Mouse (Mus musculus): ENCODE measurements around the gene Plekhg1. TPM values are rescaled to one million over a fixed set of nuclear protein-coding genes. Genes with fewer than 3 reads are reported as not detected.

Gene Plekhg1
- polyA plus RNA-seq, 2 experiments = 14.3 to 20.9 TPM

DNA sequence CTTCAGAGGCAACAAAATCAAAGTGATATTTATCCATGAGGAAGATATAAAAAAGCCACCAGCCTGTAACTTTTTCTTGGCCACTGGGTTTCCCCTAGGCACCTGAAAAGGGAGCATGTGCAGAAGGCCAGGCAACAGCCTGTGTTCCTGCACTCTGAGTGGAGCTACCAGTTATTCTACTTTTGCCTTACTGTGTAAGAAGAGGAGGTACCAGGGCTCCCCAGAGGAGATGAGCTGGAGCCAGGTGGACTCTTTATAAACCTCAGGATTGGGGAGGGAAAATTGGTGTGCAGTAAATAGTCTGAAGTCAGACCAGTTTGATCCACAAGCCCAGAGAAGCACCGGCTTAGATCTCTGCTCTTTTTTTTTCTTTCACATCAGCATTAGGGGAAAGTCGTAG, 111.3 kb downstream of the Plekhg1 start:
- Histone ChIP-seq H3K36me3 (ENCODE audit: control insufficient read depth, insufficient read depth, low read length) (peaks cover 3% of the 10 kb centered on the region; the same call in 1 of the 2 replicates), H3K4me2 (replicated peaks; ENCODE audit: low read depth, low read length, severe bottlenecking) (no peak overlapping the region), H3K27ac (replicated peaks; ENCODE audit: low read depth, low read length) (0 out of 2 replicates have a peak overlapping the region, but pooled peaks have one; percentile 19), H3K27me3 (ENCODE audit: control insufficient read depth, insufficient read depth, low read length) (no peaks in the 10 kb centered on the region), H3K4me1 (ENCODE audit: control insufficient read depth, insufficient read depth, low read length) (peaks cover 10% of the 10 kb centered on the region; the same call in 1 of the 2 replicates), H3K4me3 (replicated peaks; ENCODE audit: low read length) (no peak overlapping the region), H3K9ac (ENCODE audit: low read depth, low read length, severe bottlenecking) (no peak overlapping the region), H3K9me3 (ENCODE audit: control insufficient read depth, low read length) (no peaks in the 10 kb centered on the region)
- no peak for TF ChIP-seq POLR2A (IDR thresholded peaks at IDR 0.05; ENCODE audit: borderline replicate concordance, extremely low read depth, insufficient read depth, insufficient read length)
- 14% methylated on average over 2 of the region's 2 CpGs for WGBS
- ATAC-seq (ENCODE audit: low FRiP score, low read depth) (no peak), DNase-seq (ENCODE audit: low spot score) (peak; percentile 24)

DNA sequence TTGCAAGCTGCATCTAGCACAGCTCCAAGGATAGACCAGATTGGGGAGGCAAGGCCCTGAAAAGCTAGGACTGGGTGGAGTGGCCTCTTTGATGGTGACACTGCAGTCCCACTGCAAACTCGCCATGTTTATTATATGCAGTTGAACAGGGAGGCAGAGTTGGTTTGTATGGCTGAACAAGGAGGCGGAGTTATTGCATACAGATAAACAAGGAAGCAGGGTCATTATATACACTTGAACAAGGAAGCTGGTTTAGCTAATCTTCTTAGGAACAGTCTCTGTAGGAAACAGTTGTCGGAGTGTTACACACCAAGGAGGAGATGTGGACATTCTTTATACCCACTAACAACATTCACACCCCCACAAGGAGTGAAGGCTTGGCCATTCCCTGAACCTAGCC, 112.6 kb downstream of the Plekhg1 start:
- peaks cover 10% of the 10 kb centered on the region; the same call in 1 of the 2 replicates for H3K4me1 ChIP-seq (ENCODE audit: control insufficient read depth, insufficient read depth, low read length)
- TF ChIP-seq POLR2A (IDR thresholded peaks at IDR 0.05; ENCODE audit: borderline replicate concordance, extremely low read depth, insufficient read depth, insufficient read length) = no peak
- no peaks in the 10 kb centered on the region for H3K9me3 ChIP-seq (ENCODE audit: control insufficient read depth, low read length)
- H3K36me3 ChIP-seq (ENCODE audit: control insufficient read depth, insufficient read depth, low read length) = peaks cover 3% of the 10 kb centered on the region; the same call in 1 of the 2 replicates
- H3K4me3 ChIP-seq (replicated peaks; ENCODE audit: low read length) = no peak overlapping the region
- no peak overlapping the region for H3K27ac ChIP-seq (replicated peaks; ENCODE audit: low read depth, low read length)
- no peaks in the 10 kb centered on the region for H3K27me3 ChIP-seq (ENCODE audit: control insufficient read depth, insufficient read depth, low read length)
- 86% methylated on average over 3 of the region's 3 CpGs for WGBS
- ATAC-seq (ENCODE audit: low FRiP score, low read depth) = no peak
- no peak overlapping the region for H3K4me2 ChIP-seq (replicated peaks; ENCODE audit: low read depth, low read length, severe bottlenecking)
- no peak overlapping the region for H3K9ac ChIP-seq (ENCODE audit: low read depth, low read length, severe bottlenecking)
- no peak for DNase-seq (ENCODE audit: low spot score)

DNA sequence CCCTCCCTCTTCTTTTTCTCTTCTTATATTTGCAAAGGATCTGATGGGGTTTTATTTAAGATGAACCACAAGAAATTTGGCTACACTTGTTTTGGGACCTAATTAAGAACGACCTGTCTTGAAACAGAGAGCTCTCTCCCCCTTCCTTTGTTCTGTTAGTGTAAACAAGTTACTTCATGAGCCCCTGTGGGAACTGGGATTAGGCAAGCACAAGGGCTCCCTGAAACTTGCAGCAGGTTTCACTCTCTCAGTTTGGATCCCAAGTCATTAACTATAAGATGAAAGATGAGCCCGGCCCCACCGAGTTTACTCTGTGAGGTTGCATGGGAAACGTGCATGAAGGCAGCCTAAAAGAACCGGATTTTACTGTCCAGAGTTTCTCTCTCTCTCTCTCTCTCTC, 117.7 kb downstream of the Plekhg1 start:
- peaks cover 17% of the 10 kb centered on the region for H3K4me1 ChIP-seq (ENCODE audit: control insufficient read depth, insufficient read depth, low read length)
- no peaks in the 10 kb centered on the region for H3K27me3 ChIP-seq (ENCODE audit: control insufficient read depth, insufficient read depth, low read length)
- no peak overlapping the region for H3K9ac ChIP-seq (ENCODE audit: low read depth, low read length, severe bottlenecking)
- no peak for DNase-seq (ENCODE audit: low spot score)
- no peak for ATAC-seq (ENCODE audit: low FRiP score, low read depth)
- H3K27ac ChIP-seq (replicated peaks; ENCODE audit: low read depth, low read length) = no peak overlapping the region
- H3K36me3 ChIP-seq (ENCODE audit: control insufficient read depth, insufficient read depth, low read length) = no peaks in the 10 kb centered on the region
- no peak for TF ChIP-seq POLR2A (IDR thresholded peaks at IDR 0.05; ENCODE audit: borderline replicate concordance, extremely low read depth, insufficient read depth, insufficient read length)
- no peak overlapping the region for H3K4me2 ChIP-seq (replicated peaks; ENCODE audit: low read depth, low read length, severe bottlenecking)
- H3K4me3 ChIP-seq (replicated peaks; ENCODE audit: low read length) = no peak overlapping the region
- WGBS = 21% methylated on average over 5 of the region's 5 CpGs
- H3K9me3 ChIP-seq (ENCODE audit: control insufficient read depth, low read length) = no peaks in the 10 kb centered on the region

DNA sequence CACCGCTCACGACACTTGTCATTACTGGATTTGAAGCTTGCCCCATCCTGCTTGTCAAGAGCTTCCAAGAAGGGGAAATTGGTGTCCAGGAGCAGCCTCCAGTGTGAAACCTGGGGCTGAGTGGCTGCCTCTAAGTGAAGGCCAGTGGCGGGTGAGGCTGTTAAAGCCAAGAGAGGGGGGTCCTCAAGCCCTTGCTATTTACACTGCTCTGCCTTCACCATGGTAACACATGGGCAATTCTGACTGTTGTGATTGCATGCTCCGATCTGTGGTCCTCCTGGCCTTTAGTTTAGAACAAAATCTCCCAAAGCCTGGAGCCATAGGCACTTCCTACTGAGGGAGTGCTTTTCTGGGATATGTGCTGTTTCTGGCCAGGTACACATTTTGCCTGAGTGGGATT, 118.3 kb downstream of the Plekhg1 start:
- no peak overlapping the region for H3K4me3 ChIP-seq (replicated peaks; ENCODE audit: low read length)
- no peak for TF ChIP-seq POLR2A (IDR thresholded peaks at IDR 0.05; ENCODE audit: borderline replicate concordance, extremely low read depth, insufficient read depth, insufficient read length)
- 44% methylated on average over 4 of the region's 4 CpGs for WGBS
- no peak overlapping the region; the same call in 1 of the 2 replicates for H3K27ac ChIP-seq (replicated peaks; ENCODE audit: low read depth, low read length)
- no peak overlapping the region for H3K9ac ChIP-seq (ENCODE audit: low read depth, low read length, severe bottlenecking)
- H3K36me3 ChIP-seq (ENCODE audit: control insufficient read depth, insufficient read depth, low read length) = no peaks in the 10 kb centered on the region
- H3K27me3 ChIP-seq (ENCODE audit: control insufficient read depth, insufficient read depth, low read length) = no peaks in the 10 kb centered on the region
- H3K9me3 ChIP-seq (ENCODE audit: control insufficient read depth, low read length) = no peaks in the 10 kb centered on the region
- ATAC-seq (ENCODE audit: low FRiP score, low read depth) = no peak
- H3K4me1 ChIP-seq (ENCODE audit: control insufficient read depth, insufficient read depth, low read length) = peaks cover 22% of the 10 kb centered on the region
- DNase-seq (ENCODE audit: low spot score) = no peak
- H3K4me2 ChIP-seq (replicated peaks; ENCODE audit: low read depth, low read length, severe bottlenecking) = no peak overlapping the region

DNA sequence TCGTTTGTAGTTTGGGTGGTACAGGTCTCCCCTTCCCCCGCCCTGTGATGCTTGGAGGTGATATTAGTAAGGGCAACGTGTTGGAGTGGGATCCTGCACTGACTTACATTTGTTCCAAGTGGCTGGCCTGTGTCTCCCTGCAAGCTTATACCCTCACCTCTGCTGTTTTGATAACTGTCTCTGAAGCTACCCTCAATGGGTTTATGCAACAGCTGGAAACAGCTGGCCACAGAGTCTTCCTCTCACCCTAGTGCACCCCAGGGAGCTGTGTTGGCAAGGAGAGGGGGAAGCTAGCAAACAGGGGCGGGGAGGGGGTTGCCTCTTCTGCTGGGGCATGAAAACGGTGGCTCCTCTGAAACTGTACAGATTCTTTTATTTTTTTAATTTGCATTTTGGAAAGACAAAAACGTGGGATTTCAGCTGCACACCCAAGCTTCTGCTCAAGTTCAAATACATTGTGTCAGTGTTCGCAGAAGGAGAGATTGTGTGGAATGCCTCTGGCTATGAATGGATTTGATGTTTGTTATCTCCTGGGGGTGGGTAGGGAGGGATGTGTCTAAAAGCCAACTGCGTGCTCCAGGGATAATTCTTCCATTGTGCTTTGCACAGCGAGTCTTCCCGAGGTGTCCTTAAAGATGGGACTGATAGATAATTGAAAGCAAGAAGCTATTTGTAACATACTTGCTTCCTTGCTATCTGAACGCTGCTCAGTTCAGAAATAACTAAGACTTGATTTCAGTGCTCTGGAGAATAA, 119.0 kb downstream of the Plekhg1 start:
- ATAC-seq (ENCODE audit: low FRiP score, low read depth) (no peak), DNase-seq (ENCODE audit: low spot score) (no peak)
- Histone ChIP-seq H3K4me1 (ENCODE audit: control insufficient read depth, insufficient read depth, low read length) (peaks cover 29% of the 10 kb centered on the region), H3K4me2 (replicated peaks; ENCODE audit: low read depth, low read length, severe bottlenecking) (no peak overlapping the region), H3K4me3 (replicated peaks; ENCODE audit: low read length) (no peak overlapping the region), H3K27ac (replicated peaks; ENCODE audit: low read depth, low read length) (no peak overlapping the region), H3K9me3 (ENCODE audit: control insufficient read depth, low read length) (no peaks in the 10 kb centered on the region), H3K36me3 (ENCODE audit: control insufficient read depth, insufficient read depth, low read length) (no peaks in the 10 kb centered on the region), H3K27me3 (ENCODE audit: control insufficient read depth, insufficient read depth, low read length) (no peaks in the 10 kb centered on the region), H3K9ac (ENCODE audit: low read depth, low read length, severe bottlenecking) (no peak overlapping the region)
- 63% methylated on average over 11 of the region's 11 CpGs for WGBS
- TF ChIP-seq POLR2A (IDR thresholded peaks at IDR 0.05; ENCODE audit: borderline replicate concordance, extremely low read depth, insufficient read depth, insufficient read length) = no peak

All from limb, embryonic 14.5 days (tissue).